Mouse (Mus musculus): ENCODE data around the gene Best1. TPM values are rescaled to one million over a fixed set of nuclear protein-coding genes. Genes with fewer than 3 reads are reported as not detected.

The Best1 gene
- polyA plus RNA-seq, 1 experiment from 2014 or later, result 0.24 TPM

GRCm38 (mm10) chr19:9982852-9983542, 18.4 kb downstream of the Best1 start:
- no peaks in the 10 kb centered on the region for H3K9me3 ChIP-seq (ENCODE audit: control insufficient read depth, low read length)
- ATAC-seq (ENCODE audit: insufficient number of reproducible peaks, insufficient read depth, low FRiP score, low read depth), result peak; percentile 57
- H3K4me3 ChIP-seq (ENCODE audit: control insufficient read depth in 1 of 2, insufficient read depth in 1 of 2, low read depth in 1 of 2, low read length in 2 of 2), result peak overlapping the region; percentile 95 to 99
- no peaks in the 10 kb centered on the region for H3K27me3 ChIP-seq (ENCODE audit: control insufficient read depth, insufficient read depth, low read length)
- peaks cover 31% of the 10 kb centered on the region for H3K36me3 ChIP-seq (ENCODE audit: control insufficient read depth, insufficient read depth, low read length)
- H3K9ac ChIP-seq (ENCODE audit: low read length), result peak overlapping the region; percentile 94
- peak overlapping the region; percentile 93 for H3K4me2 ChIP-seq (ENCODE audit: low read length)
- H3K4me1 ChIP-seq (ENCODE audit: control insufficient read depth in 2 of 2, insufficient read depth in 2 of 2, low read length in 2 of 2), result peaks cover 16 to 31% of the 10 kb centered on the region in 2 experiments
- H3K27ac ChIP-seq (replicated peaks in 1 of 2; ENCODE audit: control insufficient read depth in 1 of 2, insufficient read depth in 1 of 2, low read depth in 2 of 2, low read length in 2 of 2), result peak overlapping the region; percentile 98
- WGBS, result 0% methylated on average over 31 of the region's 31 CpGs

- Histone ChIP-seq H3K27me3 (ENCODE audit: control insufficient read depth, insufficient read depth, low read length) (no peaks in the 10 kb centered on the region), H3K4me1 (ENCODE audit: control insufficient read depth in 2 of 2, insufficient read depth in 2 of 2, low read length in 2 of 2) (peaks cover 16 to 29% of the 10 kb centered on the region in 2 experiments), H3K4me2 (ENCODE audit: low read length) (peak overlapping the region; percentile 93), H3K36me3 (ENCODE audit: control insufficient read depth, insufficient read depth, low read length) (peaks cover 31% of the 10 kb centered on the region), H3K9me3 (ENCODE audit: control insufficient read depth, low read length) (no peaks in the 10 kb centered on the region), H3K27ac (replicated peaks in 1 of 2; ENCODE audit: control insufficient read depth in 1 of 2, insufficient read depth in 1 of 2, low read depth in 2 of 2, low read length in 2 of 2) (peak overlapping the region; percentile 98), H3K9ac (ENCODE audit: low read length) (peak overlapping the region; percentile 94), H3K4me3 (ENCODE audit: control insufficient read depth in 1 of 2, insufficient read depth in 1 of 2, low read depth in 1 of 2, low read length in 2 of 2) (peak overlapping the region; percentile 95 to 99)
- WGBS, result under 1% methylated on average over 59 of the region's 59 CpGs
- ATAC-seq (ENCODE audit: insufficient number of reproducible peaks, insufficient read depth, low FRiP score, low read depth), result peak; percentile 96
These were observed 19.1 kb downstream of the Best1 start for GRCm38 (mm10) chr19:9982151-9982851.

GRCm38 (mm10) chr19:9981621-9982020, 19.8 kb downstream of the Best1 start:
- Histone ChIP-seq H3K4me3 (ENCODE audit: control insufficient read depth in 1 of 2, insufficient read depth in 1 of 2, low read depth in 1 of 2, low read length in 2 of 2) (peak overlapping the region in 1 of 2 experiments; percentile 95; a peak in 2 of 4 replicates), H3K27ac (replicated peaks in 1 of 2; ENCODE audit: control insufficient read depth in 1 of 2, insufficient read depth in 1 of 2, low read depth in 2 of 2, low read length in 2 of 2) (peak overlapping the region; percentile 92 to 98), H3K4me1 (ENCODE audit: control insufficient read depth in 2 of 2, insufficient read depth in 2 of 2, low read length in 2 of 2) (peaks cover 16 to 29% of the 10 kb centered on the region in 2 experiments), H3K9ac (ENCODE audit: low read length) (peak overlapping the region; percentile 94), H3K27me3 (ENCODE audit: control insufficient read depth, insufficient read depth, low read length) (no peaks in the 10 kb centered on the region), H3K36me3 (ENCODE audit: control insufficient read depth, insufficient read depth, low read length) (peaks cover 30% of the 10 kb centered on the region), H3K4me2 (ENCODE audit: low read length) (peak overlapping the region; percentile 93), H3K9me3 (ENCODE audit: control insufficient read depth, low read length) (no peaks in the 10 kb centered on the region)
- no peak for ATAC-seq (ENCODE audit: insufficient number of reproducible peaks, insufficient read depth, low FRiP score, low read depth)
- 56% methylated on average over 4 of the region's 4 CpGs for WGBS

DNA sequence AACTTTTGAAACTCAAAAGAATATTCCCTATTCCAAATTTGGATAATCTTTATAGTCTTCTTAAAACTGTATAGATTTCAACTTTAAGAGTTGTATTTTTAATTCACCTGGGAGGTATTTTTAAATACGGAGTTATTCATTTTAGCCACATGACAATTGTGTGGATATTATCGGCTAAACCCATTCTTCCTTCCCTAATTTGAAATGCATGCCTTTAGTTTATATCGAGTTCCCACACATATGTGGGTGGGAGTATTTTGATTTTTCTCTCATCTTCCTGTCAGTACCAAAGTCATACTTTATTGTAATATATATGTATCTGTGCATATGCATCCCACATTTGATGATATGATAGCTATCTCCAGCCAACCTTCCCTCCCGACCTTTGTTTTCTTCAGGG, 21.2 kb downstream of the Best1 start, which contains the start of gene Fth1:
Fth1 (plus strand) TSS at position 341 of the 400 bp plus-strand sequence.
- no peak for ATAC-seq (ENCODE audit: insufficient number of reproducible peaks, insufficient read depth, low FRiP score, low read depth)
- peaks cover 17% of the 10 kb centered on the region for H3K36me3 ChIP-seq (ENCODE audit: control insufficient read depth, insufficient read depth, low read length)
- H3K27ac ChIP-seq (replicated peaks in 1 of 2; ENCODE audit: control insufficient read depth in 1 of 2, insufficient read depth in 1 of 2, low read depth in 2 of 2, low read length in 2 of 2), result no peak within 1 kb of the TSS
- H3K9ac ChIP-seq (ENCODE audit: low read length), result no peak within 1 kb of the TSS
- 91% methylated on average over 4 of the region's 4 CpGs for WGBS
- no peak within 1 kb of the TSS for H3K4me3 ChIP-seq (ENCODE audit: control insufficient read depth in 1 of 2, insufficient read depth in 1 of 2, low read depth in 1 of 2, low read length in 2 of 2)
- peaks cover 20 to 31% of the 10 kb centered on the region in 2 experiments for H3K4me1 ChIP-seq (ENCODE audit: control insufficient read depth in 2 of 2, insufficient read depth in 2 of 2, low read length in 2 of 2)
- H3K9me3 ChIP-seq (ENCODE audit: control insufficient read depth, low read length), result no peaks in the 10 kb centered on the region
- H3K4me2 ChIP-seq (ENCODE audit: low read length), result no peak within 1 kb of the TSS; the same call in 1 of the 2 replicates
- no peaks in the 10 kb centered on the region for H3K27me3 ChIP-seq (ENCODE audit: control insufficient read depth, insufficient read depth, low read length)

GRCm38 (mm10) chr19:9979156-9979555, 22.3 kb downstream of the Best1 start:
- Histone ChIP-seq H3K4me3 (ENCODE audit: control insufficient read depth in 1 of 2, insufficient read depth in 1 of 2, low read depth in 1 of 2, low read length in 2 of 2) (no peak overlapping the region), H3K4me2 (ENCODE audit: low read length) (no peak overlapping the region), H3K27me3 (ENCODE audit: control insufficient read depth, insufficient read depth, low read length) (no peaks in the 10 kb centered on the region), H3K9ac (ENCODE audit: low read length) (no peak overlapping the region), H3K36me3 (ENCODE audit: control insufficient read depth, insufficient read depth, low read length) (peaks cover 6% of the 10 kb centered on the region), H3K4me1 (ENCODE audit: control insufficient read depth in 2 of 2, insufficient read depth in 2 of 2, low read length in 2 of 2) (peaks cover 26 to 32% of the 10 kb centered on the region in 2 experiments), H3K27ac (replicated peaks in 1 of 2; ENCODE audit: control insufficient read depth in 1 of 2, insufficient read depth in 1 of 2, low read depth in 2 of 2, low read length in 2 of 2) (peak overlapping the region in 1 of 2 experiments; percentile 77; a peak in 2 of 4 replicates), H3K9me3 (ENCODE audit: control insufficient read depth, low read length) (no peaks in the 10 kb centered on the region)
- 85% methylated on average over 2 of the region's 2 CpGs for WGBS
- no peak for ATAC-seq (ENCODE audit: insufficient number of reproducible peaks, insufficient read depth, low FRiP score, low read depth)

GRCm38 (mm10) chr19:9978431-9978951, 22.9 kb downstream of the Best1 start:
- Histone ChIP-seq H3K36me3 (ENCODE audit: control insufficient read depth, insufficient read depth, low read length) (no peaks in the 10 kb centered on the region), H3K4me1 (ENCODE audit: control insufficient read depth in 2 of 2, insufficient read depth in 2 of 2, low read length in 2 of 2) (peaks cover 25% of the 10 kb centered on the region in 2 experiments), H3K4me3 (ENCODE audit: control insufficient read depth in 1 of 2, insufficient read depth in 1 of 2, low read depth in 1 of 2, low read length in 2 of 2) (no peak overlapping the region), H3K9me3 (ENCODE audit: control insufficient read depth, low read length) (no peaks in the 10 kb centered on the region), H3K27me3 (ENCODE audit: control insufficient read depth, insufficient read depth, low read length) (no peaks in the 10 kb centered on the region), H3K27ac (replicated peaks in 1 of 2; ENCODE audit: control insufficient read depth in 1 of 2, insufficient read depth in 1 of 2, low read depth in 2 of 2, low read length in 2 of 2) (peak overlapping the region; percentile 70 to 77), H3K9ac (ENCODE audit: low read length) (no peak overlapping the region), H3K4me2 (ENCODE audit: low read length) (no peak overlapping the region)
- WGBS, result 43% methylated on average over 5 of the region's 5 CpGs
- ATAC-seq (ENCODE audit: insufficient number of reproducible peaks, insufficient read depth, low FRiP score, low read depth), result peak; percentile 32; the same call in 1 of the 2 replicates

DNA sequence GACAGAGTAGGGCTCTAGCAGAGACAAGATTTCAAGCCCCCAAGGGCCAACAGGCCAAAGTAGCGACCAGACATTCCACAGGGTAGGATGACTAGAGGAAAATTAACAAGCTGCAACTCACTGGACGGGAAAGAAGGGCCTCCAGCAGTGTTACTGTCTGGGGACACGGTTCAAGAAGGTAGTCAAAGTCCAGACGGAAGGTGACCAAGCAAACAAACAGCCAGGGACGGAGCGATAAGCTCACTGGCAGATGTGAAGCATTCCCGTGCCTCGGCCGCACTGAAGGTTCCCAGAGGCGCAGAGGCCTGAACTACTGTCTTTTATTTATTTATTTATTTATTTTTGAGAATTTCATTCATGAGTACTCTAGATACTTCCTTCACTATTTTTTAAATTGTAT, 24.3 kb downstream of the Best1 start:
- Histone ChIP-seq H3K27me3 (ENCODE audit: control insufficient read depth, insufficient read depth, low read length) (no peaks in the 10 kb centered on the region), H3K4me1 (ENCODE audit: control insufficient read depth in 2 of 2, insufficient read depth in 2 of 2, low read length in 2 of 2) (peaks cover 24 to 25% of the 10 kb centered on the region in 2 experiments), H3K36me3 (ENCODE audit: control insufficient read depth, insufficient read depth, low read length) (no peaks in the 10 kb centered on the region), H3K27ac (replicated peaks in 1 of 2; ENCODE audit: control insufficient read depth in 1 of 2, insufficient read depth in 1 of 2, low read depth in 2 of 2, low read length in 2 of 2) (no peak overlapping the region), H3K9me3 (ENCODE audit: control insufficient read depth, low read length) (no peaks in the 10 kb centered on the region), H3K4me3 (ENCODE audit: control insufficient read depth in 1 of 2, insufficient read depth in 1 of 2, low read depth in 1 of 2, low read length in 2 of 2) (no peak overlapping the region), H3K4me2 (ENCODE audit: low read length) (no peak overlapping the region), H3K9ac (ENCODE audit: low read length) (no peak overlapping the region)
- no peak for ATAC-seq (ENCODE audit: insufficient number of reproducible peaks, insufficient read depth, low FRiP score, low read depth)
- WGBS, result 74% methylated on average over 10 of the region's 10 CpGs

Data from heart, embryonic 14.5 days (tissue).